Mouse (Mus musculus) heart, embryonic 14.5 days (tissue): Measurements from ENCODE around the gene Gm45711. TPM values are rescaled to one million over a fixed set of nuclear protein-coding genes. Genes with fewer than 3 reads are reported as not detected.
"Not testable (repeated sequence)": the region's sequence is repeated elsewhere in the genome, so short reads cannot be mapped to it uniquely, and the experiment has no call there.

Experiments used
- ATAC-seq: fragments of 200-750 bp; cut with Nextera tagmentation; 2 replicates; pipeline ENCODE4 v1.8.0; 2017; ENCODE audit warnings: low read depth, moderate TSS enrichment; ENCODE audit not compliant: insufficient number of reproducible peaks, insufficient read depth, low FRiP score
- H3K27ac ChIP-seq, 2 experiments: fragments of 200-500 bp in 1 of 2; fragments of 300-500 bp in 1 of 2; sonication (generic) in 1 of 2; replicated peaks in 1 of 2; 2 replicates each; pipeline ENCODE4 v1.5.1; 2012 to 2014; ENCODE audit warnings: low read depth in 2 of 2, low read length in 2 of 2, control low read depth in 1 of 2, mild to moderate bottlenecking in 1 of 2, mixed read lengths in 1 of 2; ENCODE audit not compliant: control insufficient read depth in 1 of 2, insufficient read depth in 1 of 2
- H3K27me3 ChIP-seq: fragments of 300-500 bp; sonication (generic); 2 replicates; pipeline ENCODE4 v1.6.1; 2014; ENCODE audit warnings: mild to moderate bottlenecking, low read length, control low read depth; ENCODE audit not compliant: control insufficient read depth, insufficient read depth
- H3K36me3 ChIP-seq: fragments of 300-500 bp; sonication (generic); 2 replicates; pipeline ENCODE4 v1.6.1; 2014; ENCODE audit warnings: mild to moderate bottlenecking, control low read depth, low read length, mixed read lengths; ENCODE audit not compliant: control insufficient read depth, insufficient read depth
- H3K4me1 ChIP-seq, 2 experiments: fragments of 200-500 bp in 1 of 2; fragments of 300-500 bp in 1 of 2; sonication (generic) in 1 of 2; 2 replicates each; pipeline ENCODE4 v1.6.1; 2012 to 2014; ENCODE audit warnings: low read length in 2 of 2, control low read depth in 1 of 2, mixed read lengths in 1 of 2; ENCODE audit not compliant: control insufficient read depth in 2 of 2, insufficient read depth in 2 of 2
- H3K4me2 ChIP-seq: fragments of 300-500 bp; sonication (generic); 2 replicates; pipeline ENCODE4 v1.6.1; 2014; ENCODE audit warnings: mild to moderate bottlenecking, low read length
- H3K4me3 ChIP-seq, 2 experiments: fragments of 200-500 bp in 1 of 2; fragments of 300-500 bp in 1 of 2; sonication (generic) in 1 of 2; 2 replicates each; pipeline ENCODE4 v1.5.1; 2012 to 2014; ENCODE audit warnings: low read length in 2 of 2, mild to moderate bottlenecking in 2 of 2, control low read depth in 1 of 2, low read depth in 1 of 2, moderate library complexity in 1 of 2; ENCODE audit not compliant: control insufficient read depth in 1 of 2, insufficient read depth in 1 of 2
- H3K9ac ChIP-seq: fragments of 300-500 bp; sonication (generic); 2 replicates; pipeline ENCODE4 v1.6.1; 2014; ENCODE audit warnings: mild to moderate bottlenecking, low read length
- H3K9me3 ChIP-seq: fragments of 300-500 bp; sonication (generic); 2 replicates; pipeline ENCODE4 v1.6.1; 2016; ENCODE audit warnings: low read length, control low read depth; ENCODE audit not compliant: control insufficient read depth
- WGBS: fragments of 180-500 bp; shearing (Covaris S2); extraction: QIAGEN DNeasy Blood & Tissue Kit; methylation state at CpG from one replicate; pipeline ENCODE4 v1.1.7; 2014; 5-methylcytosine and 5-hydroxymethylcytosine counted together
- polyA plus RNA-seq: library from polyadenylated mRNA; unstranded; fragments of >200 nt; fragmentation: Nextera tagmentation; extraction: Ambion mirVana; gene quantifications from 2 replicates; pipeline ENCODE4 v1.2.1, GENCODE M21; 2014

Gene Gm45711
- not detected in 2 replicates for polyA plus RNA-seq

DNA sequence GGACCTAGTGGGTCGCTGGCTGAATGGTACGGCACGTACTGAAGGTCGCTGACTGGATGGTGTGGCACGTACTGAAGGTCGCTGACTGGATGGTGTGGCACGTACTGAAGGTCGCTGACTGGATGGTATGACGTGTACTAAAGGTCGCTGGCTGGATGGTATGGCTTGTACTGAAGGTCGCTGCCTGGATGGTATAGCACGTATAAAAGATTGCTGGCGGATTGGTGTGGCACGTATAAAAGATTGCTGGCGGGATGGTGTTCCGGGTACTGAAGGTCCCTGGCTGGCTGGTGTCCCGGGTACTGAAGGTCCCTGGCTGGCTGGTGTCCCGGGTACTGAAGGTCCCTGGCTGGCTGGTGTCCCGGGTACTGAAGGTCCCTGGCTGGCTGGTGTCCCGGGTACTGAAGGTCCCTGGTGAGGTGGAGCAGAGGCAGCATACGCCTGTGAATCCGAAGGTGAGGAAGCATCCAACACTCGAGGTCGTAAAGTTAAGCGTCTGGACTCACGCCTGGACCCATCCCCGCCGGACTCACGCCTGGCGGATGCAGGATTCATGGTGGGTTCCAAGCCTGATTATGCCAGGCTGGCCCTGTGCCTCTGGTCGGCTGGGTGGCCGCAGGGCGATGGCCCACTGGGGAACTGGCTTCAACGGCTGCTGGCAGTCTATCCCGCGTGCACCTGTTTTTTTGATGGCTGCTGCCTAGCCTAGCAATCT is at the start of gene Gm45711, which contains the start of gene Cmtm1:
TSS of gene Gm45711 (minus strand) at position 641 of the 715 bp plus-strand sequence.
TSS of gene Cmtm1 (minus strand) at position 705 of the 715 bp plus-strand sequence.
- H3K4me1 ChIP-seq, H3K36me3 ChIP-seq, H3K27ac ChIP-seq, H3K4me2 ChIP-seq, H3K9ac ChIP-seq, ATAC-seq, H3K27me3 ChIP-seq, H3K4me3 ChIP-seq, H3K9me3 ChIP-seq: not testable (repeated sequence)
- 83% methylated on average over 34 of the region's 36 CpGs for WGBS

DNA sequence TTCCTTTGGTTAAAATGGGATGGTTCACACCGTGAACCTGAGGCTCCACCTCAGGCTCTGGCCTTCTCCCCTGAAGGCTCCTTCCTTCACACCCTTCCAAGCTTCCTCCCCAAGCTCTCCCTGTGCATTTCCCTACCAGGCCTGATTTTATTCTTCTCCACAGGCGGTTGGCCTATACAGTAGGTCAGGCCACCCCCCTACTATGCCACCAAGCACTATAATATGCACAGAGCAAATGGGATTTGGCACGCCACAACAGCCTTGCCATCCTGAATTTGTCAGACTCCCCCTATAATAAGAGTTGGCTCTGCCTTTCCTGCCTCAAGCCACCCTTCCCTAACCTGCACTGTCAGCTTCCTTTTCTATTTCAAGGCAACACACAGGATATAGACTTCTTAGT is 48.8 kb upstream of the Gm45711 start:
- Histone ChIP-seq H3K9ac (no peak overlapping the region), H3K4me2 (no peak overlapping the region), H3K4me3 (no peak overlapping the region), H3K36me3 (peaks cover 31% of the 10 kb centered on the region; the same call in 1 of the 2 replicates), H3K9me3 (no peaks in the 10 kb centered on the region), H3K4me1 (peaks cover 0 to 15% of the 10 kb centered on the region in 2 experiments), H3K27me3 (no peaks in the 10 kb centered on the region), H3K27ac (no peak overlapping the region)
- no peak for ATAC-seq
- 80% methylated on average over 3 of the region's 3 CpGs for WGBS

DNA sequence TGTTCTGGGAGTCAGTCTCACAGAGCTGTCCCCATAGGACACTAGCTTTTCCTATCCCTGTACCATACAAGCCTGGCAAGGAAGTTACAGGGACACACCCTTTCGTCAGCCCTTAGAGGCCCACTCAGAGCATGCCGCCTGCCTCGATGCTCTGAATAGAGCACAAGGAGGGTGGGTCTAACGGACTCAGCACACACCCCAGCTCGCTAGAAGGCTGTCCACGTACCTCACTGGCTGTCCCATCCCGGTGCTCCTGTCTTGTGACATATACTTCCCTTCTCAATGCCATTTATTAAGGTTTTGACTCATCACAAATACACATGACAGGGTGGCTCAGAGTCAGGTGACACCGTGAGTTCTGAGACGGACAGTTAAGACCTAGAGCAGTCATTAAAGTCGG is 44.6 kb upstream of the Gm45711 start:
- H3K9me3 ChIP-seq = no peaks in the 10 kb centered on the region
- 86% methylated on average over 10 of the region's 10 CpGs for WGBS
- peaks cover 0 to 16% of the 10 kb centered on the region in 2 experiments; a peak in 3 of 4 replicates for H3K4me1 ChIP-seq
- peaks cover 41% of the 10 kb centered on the region; the same call in 1 of the 2 replicates for H3K36me3 ChIP-seq
- H3K27me3 ChIP-seq = no peaks in the 10 kb centered on the region
- no peak overlapping the region for H3K9ac ChIP-seq
- no peak overlapping the region for H3K4me2 ChIP-seq
- H3K4me3 ChIP-seq = no peak overlapping the region
- H3K27ac ChIP-seq = no peak overlapping the region
- no peak for ATAC-seq

DNA sequence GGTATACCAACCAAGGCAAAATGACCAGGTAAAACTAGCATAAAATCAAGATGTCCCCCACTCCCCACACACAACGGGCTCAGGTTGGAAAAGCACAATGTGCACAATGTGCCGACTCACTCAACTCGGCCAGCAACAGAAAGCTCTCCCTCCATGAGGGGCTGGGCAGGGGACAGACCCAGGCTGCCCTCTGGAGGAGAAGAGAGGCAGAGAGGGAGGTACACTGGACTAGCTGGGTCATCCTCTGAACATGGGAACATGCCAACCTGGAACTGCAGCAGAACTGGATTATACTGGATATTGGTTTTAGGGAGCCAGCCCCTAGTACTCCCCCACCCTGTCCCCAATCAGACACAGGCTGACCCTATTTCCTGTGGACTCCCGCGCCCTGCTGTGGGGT is 43.3 kb upstream of the Gm45711 start:
- WGBS = 54% methylated on average over 5 of the region's 5 CpGs
- Histone ChIP-seq H3K36me3 (peaks cover 44% of the 10 kb centered on the region), H3K4me3 (no peak overlapping the region), H3K27me3 (no peaks in the 10 kb centered on the region), H3K4me2 (no peak overlapping the region), H3K9me3 (no peaks in the 10 kb centered on the region), H3K27ac (no peak overlapping the region), H3K9ac (no peak overlapping the region), H3K4me1 (peaks cover 0 to 18% of the 10 kb centered on the region in 2 experiments; a peak in 3 of 4 replicates)
- ATAC-seq = no peak

DNA sequence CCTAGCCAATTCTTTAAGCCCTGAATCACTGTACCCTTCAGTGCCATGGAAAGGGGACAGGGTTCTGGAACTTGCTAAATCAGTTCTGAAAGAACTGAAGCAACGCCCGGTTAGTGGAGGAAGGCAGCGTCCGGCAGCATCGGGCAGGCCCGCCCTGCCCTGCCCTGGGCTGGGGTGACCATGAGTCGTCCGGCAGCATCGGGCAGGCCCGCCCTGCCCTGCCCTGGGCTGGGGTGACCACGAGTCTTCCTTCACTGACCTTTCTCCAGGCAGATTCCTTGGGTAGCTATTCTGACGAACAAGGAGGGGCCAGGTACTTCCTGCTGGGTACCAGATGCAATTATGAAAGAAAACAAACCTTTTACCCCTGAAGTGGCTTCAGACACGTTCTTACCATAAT is 40.2 kb upstream of the Gm45711 start:
- no peaks in the 10 kb centered on the region for H3K27me3 ChIP-seq
- no peak overlapping the region for H3K4me3 ChIP-seq
- H3K4me2 ChIP-seq = no peak overlapping the region
- no peak for ATAC-seq
- WGBS = 77% methylated on average over 13 of the region's 13 CpGs
- no peaks in the 10 kb centered on the region for H3K9me3 ChIP-seq
- H3K4me1 ChIP-seq = peaks cover 4 to 21% of the 10 kb centered on the region in 2 experiments; a peak in 3 of 4 replicates
- no peak overlapping the region for H3K27ac ChIP-seq
- peaks cover 50% of the 10 kb centered on the region for H3K36me3 ChIP-seq
- no peak overlapping the region for H3K9ac ChIP-seq

DNA sequence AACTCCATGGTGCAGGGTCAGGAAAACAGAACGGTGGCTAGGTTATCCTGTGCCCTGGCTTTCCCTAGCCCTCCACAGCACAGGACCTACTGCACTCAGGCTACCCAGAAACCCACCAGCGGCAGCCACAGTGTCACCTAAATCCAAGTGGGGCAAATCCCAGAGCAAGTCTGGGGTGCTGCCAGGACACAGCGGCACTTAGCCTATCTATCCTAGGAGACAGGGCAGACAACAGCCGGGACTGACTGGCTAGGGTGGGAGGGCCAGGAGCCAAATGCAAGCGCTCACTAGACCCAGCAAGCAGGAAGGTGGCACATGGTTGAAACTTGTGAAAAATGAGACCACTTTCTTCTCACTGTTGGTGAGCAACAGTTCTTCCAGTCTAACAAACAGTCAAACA is 39.1 kb upstream of the Gm45711 start:
- no peak overlapping the region for H3K4me3 ChIP-seq
- ATAC-seq = no peak
- no peak overlapping the region for H3K4me2 ChIP-seq
- WGBS = 37% methylated on average over 5 of the region's 5 CpGs
- peaks cover 4 to 21% of the 10 kb centered on the region in 2 experiments; a peak in 3 of 4 replicates for H3K4me1 ChIP-seq
- H3K27me3 ChIP-seq = no peaks in the 10 kb centered on the region
- H3K9me3 ChIP-seq = no peaks in the 10 kb centered on the region
- no peak overlapping the region for H3K27ac ChIP-seq
- peaks cover 50% of the 10 kb centered on the region for H3K36me3 ChIP-seq
- no peak overlapping the region; the same call in 1 of the 2 replicates for H3K9ac ChIP-seq

DNA sequence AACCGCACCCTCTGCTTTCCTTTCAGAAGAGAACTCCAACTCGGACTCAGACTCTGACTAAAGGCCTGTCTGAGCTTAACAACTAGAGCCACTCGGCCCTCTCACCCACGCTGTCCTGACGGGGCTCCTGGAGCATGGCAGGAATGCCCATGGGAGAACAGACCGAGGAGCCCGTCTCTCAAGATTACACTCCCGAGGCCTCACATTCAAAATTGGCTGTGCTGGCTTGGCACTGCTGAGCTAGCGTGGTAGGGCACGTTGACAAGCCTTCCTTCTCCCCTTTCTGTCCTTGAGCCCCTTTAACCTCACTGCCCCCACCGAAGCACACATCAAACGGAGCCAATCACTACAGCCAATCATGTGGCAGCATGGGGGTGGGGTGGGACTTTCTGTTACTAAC is 36.8 kb upstream of the Gm45711 start:
- whole genome bisulfite sequencing = 40% methylated on average over 12 of the region's 12 CpGs
- Histone ChIP-seq H3K9ac (no peak overlapping the region), H3K9me3 (no peaks in the 10 kb centered on the region), H3K4me3 (no peak overlapping the region), H3K4me1 (peaks cover 6 to 36% of the 10 kb centered on the region in 2 experiments; a peak in 3 of 4 replicates), H3K36me3 (peaks cover 48% of the 10 kb centered on the region), H3K27ac (no peak overlapping the region), H3K4me2 (no peak overlapping the region), H3K27me3 (no peaks in the 10 kb centered on the region)
- ATAC-seq = no peak
